Mouse (Mus musculus) C2C12 (cell line): ENCODE data around the gene Ctss. TPM values are rescaled to one million over a fixed set of nuclear protein-coding genes. Genes with fewer than 3 reads are reported as not detected.

Experiments
- H3K27me3 ChIP-seq: one replicate; pipeline ENCODE4 v1.6.1; 2011; ENCODE audit not compliant: control insufficient read depth, insufficient read depth, insufficient read length
- H3K36me3 ChIP-seq: one replicate; pipeline ENCODE4 v1.6.1; 2011; ENCODE audit not compliant: control insufficient read depth, insufficient read depth
- H3K4me3 ChIP-seq: one replicate; pipeline ENCODE4 v1.5.1; 2011; ENCODE audit warnings: mild to moderate bottlenecking, control low read depth; ENCODE audit not compliant: poor library complexity, insufficient read depth, severe bottlenecking
- H3K79me2 ChIP-seq: one replicate; pipeline ENCODE4 v1.6.1; 2011; ENCODE audit not compliant: control insufficient read depth, insufficient read depth
- H3K79me3 ChIP-seq: one replicate; pipeline ENCODE4 v1.6.1; 2011; ENCODE audit warnings: low read depth, control low read depth
- H3ac ChIP-seq: one replicate; pipeline ENCODE3; 2011; ENCODE audit warnings: low read depth; ENCODE audit not compliant: control insufficient read depth, insufficient read length
- CEBPB ChIP-seq: IDR thresholded peaks from one replicate; pipeline ENCODE4 v1.6.1; 2011; ENCODE audit warnings: low read depth, mild to moderate bottlenecking, control low read depth, moderate library complexity
- CTCF ChIP-seq: IDR thresholded peaks from one replicate; pipeline ENCODE4 v1.5.1; 2011; ENCODE audit not compliant: control insufficient read depth, insufficient read depth, insufficient read length
- FOSL1 ChIP-seq: IDR thresholded peaks from one replicate; pipeline ENCODE4 v1.8.0; 2011; ENCODE audit warnings: mild to moderate bottlenecking, low read length; ENCODE audit not compliant: poor library complexity, insufficient read depth, severe bottlenecking
- MAX ChIP-seq: IDR thresholded peaks from one replicate; pipeline ENCODE4 v1.6.1; 2011; ENCODE audit warnings: mild to moderate bottlenecking, control low read depth
- MYOD1 ChIP-seq: IDR thresholded peaks from one replicate; pipeline ENCODE4 v1.6.1; 2011; ENCODE audit warnings: low read depth; ENCODE audit not compliant: control insufficient read depth, insufficient read length
- MYOG ChIP-seq: IDR thresholded peaks from one replicate; pipeline ENCODE4 v1.6.1; 2011; ENCODE audit not compliant: control insufficient read depth, insufficient read length; ENCODE audit errors: extremely low read depth
- USF1 ChIP-seq: IDR thresholded peaks from one replicate; pipeline ENCODE4 v1.6.1; 2011; ENCODE audit warnings: low read depth, mild to moderate bottlenecking, control low read depth, moderate library complexity
- polyA plus RNA-seq: library from polyadenylated mRNA; unstranded; fragments of >200 nt; fragmentation: generic; extraction: Trizol; gene quantifications from one replicate; pipeline ENCODE4 v1.2.1, GENCODE M21; 2012; ENCODE audit warnings: missing spikeins

The Ctss gene
- polyA plus RNA-seq, 1 experiment, result not detected

DNA sequence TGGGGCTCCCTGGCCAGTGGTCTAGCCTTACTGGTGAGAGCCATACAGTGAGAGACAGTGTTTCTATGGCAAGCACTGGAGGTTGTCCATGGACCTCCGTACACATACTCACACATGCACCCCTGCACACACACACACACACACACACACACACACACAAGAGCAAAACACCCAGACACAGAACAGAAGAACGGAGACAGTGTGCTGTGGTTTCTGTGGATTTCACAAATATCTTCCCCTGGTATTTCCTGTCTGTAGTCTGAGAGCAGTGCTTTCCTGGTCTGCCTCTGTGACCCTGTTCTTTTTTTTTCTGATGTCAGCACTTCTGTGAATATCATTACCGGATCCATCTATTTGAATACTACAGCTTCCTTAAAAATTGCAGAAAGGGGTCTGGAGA is 2.9 kb upstream of the Ctss start:
- no peak for TF ChIP-seq MYOD1
- TF ChIP-seq USF1, result no peak
- TF ChIP-seq CTCF, result no peak
- no peak for TF ChIP-seq MAX
- TF ChIP-seq MYOG, result no peak
- TF ChIP-seq CEBPB, result no peak
- TF ChIP-seq FOSL1, result no peak
- H3K4me3 ChIP-seq, result no peak overlapping the region
- no peaks in the 10 kb centered on the region for H3K79me2 ChIP-seq
- no peaks in the 10 kb centered on the region for H3K36me3 ChIP-seq
- H3K27me3 ChIP-seq, result no peaks in the 10 kb centered on the region
- H3ac ChIP-seq, result no peak overlapping the region
- no peaks in the 10 kb centered on the region for H3K79me3 ChIP-seq

DNA sequence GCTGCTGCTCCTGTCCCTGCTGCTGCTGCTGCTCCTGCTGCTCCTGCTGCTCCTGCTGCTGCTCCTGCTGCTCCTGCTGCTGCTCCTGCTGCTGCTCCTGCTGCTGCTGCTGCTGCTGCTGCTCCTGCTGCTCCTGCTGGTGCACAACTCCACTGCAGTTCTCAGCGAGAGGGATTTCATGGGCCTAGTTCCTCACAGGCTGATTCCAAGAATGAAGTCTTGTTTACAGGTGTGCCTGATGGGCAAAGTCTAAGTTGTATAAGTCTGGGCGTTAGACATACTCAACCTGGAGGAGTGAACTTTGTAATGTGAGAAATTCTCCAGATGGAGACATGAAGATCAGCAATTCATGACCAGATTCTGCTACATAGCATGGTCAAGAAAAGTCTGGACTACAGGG is 1.9 kb upstream of the Ctss start:
- Histone ChIP-seq H3K79me2 (no peaks in the 10 kb centered on the region), H3K4me3 (no peak overlapping the region), H3ac (no peak overlapping the region), H3K36me3 (no peaks in the 10 kb centered on the region), H3K79me3 (no peaks in the 10 kb centered on the region), H3K27me3 (no peaks in the 10 kb centered on the region)
- TF ChIP-seq MYOD1 (no peak), MYOG (no peak), CTCF (no peak), CEBPB (no peak), FOSL1 (no peak), MAX (no peak), USF1 (no peak)

DNA sequence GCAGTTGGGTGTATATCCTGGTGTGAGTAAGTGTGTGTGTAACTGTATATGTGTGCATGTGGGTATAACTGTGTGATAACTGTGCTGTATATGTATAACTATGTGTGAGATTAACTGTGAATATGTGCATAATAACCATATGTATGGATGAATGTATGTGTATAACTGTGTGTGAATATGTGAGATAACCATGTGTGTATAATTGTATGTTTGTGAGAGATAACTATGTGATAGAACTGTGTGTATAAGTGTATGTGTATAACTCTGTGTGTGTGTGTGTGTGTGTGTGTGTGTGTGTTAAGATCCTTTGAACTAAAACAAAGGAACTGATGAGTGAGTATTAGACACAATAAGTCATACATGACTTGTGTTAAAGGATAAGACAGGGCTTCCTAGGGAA is 475 bp upstream of the Ctss start:
- TF ChIP-seq CTCF, result no peak
- no peak for TF ChIP-seq MYOG
- TF ChIP-seq FOSL1, result no peak
- TF ChIP-seq MYOD1, result no peak
- no peak for TF ChIP-seq MAX
- no peak for TF ChIP-seq USF1
- TF ChIP-seq CEBPB, result no peak
- no peak overlapping the region for H3ac ChIP-seq
- H3K79me2 ChIP-seq, result no peaks in the 10 kb centered on the region
- H3K4me3 ChIP-seq, result no peak overlapping the region
- H3K36me3 ChIP-seq, result no peaks in the 10 kb centered on the region
- no peaks in the 10 kb centered on the region for H3K27me3 ChIP-seq
- no peaks in the 10 kb centered on the region for H3K79me3 ChIP-seq

DNA sequence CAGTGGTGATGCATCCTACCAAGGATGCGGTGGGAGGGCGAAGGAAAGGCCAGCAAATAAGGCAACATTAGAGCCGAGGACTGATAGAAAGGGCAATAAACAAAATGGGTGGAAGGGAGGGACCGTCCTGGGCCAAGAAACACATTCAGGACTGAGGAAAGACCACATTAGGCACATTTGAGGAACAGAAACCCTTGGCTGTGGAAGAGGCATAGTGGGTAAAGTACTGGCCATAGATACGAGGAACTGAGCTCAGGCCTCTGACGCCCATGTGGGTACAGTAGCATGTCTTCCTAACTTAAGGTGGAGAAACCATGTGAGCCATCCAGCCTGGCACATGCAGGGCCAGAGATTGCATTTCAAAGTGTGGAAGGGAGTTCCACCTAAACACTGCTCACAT is 3.2 kb downstream of the Ctss start:
- TF ChIP-seq MAX (no peak), MYOD1 (no peak), FOSL1 (no peak), MYOG (no peak), USF1 (no peak), CEBPB (no peak), CTCF (no peak)
- Histone ChIP-seq H3K4me3 (no peak overlapping the region), H3K36me3 (no peaks in the 10 kb centered on the region), H3K79me2 (no peaks in the 10 kb centered on the region), H3ac (no peak overlapping the region), H3K79me3 (no peaks in the 10 kb centered on the region), H3K27me3 (no peaks in the 10 kb centered on the region)

DNA sequence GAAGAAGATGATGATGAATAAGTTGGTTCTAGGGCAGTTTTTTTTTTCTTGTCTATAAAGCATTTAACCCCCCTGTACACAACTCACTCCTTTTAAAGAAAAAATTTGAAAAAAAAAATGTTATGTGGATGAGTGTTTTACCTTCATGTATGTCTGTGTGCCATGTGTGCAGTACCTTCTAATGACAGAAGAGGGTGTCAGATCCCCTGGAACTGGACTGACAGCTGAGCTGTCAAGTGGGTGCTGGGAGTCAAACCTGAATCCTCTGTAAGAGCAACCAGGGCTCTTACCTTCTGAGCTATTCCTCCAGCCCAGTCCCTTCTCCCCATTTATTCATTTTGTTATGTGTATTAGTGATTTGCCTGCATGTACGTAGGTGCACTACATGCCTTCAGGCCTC is 4.4 kb downstream of the Ctss start:
- H3K36me3 ChIP-seq, result no peaks in the 10 kb centered on the region
- H3K79me3 ChIP-seq, result no peaks in the 10 kb centered on the region
- H3K27me3 ChIP-seq, result no peaks in the 10 kb centered on the region
- no peak overlapping the region for H3K4me3 ChIP-seq
- no peak for TF ChIP-seq MYOD1
- TF ChIP-seq CTCF, result no peak
- TF ChIP-seq MAX, result no peak
- no peak for TF ChIP-seq MYOG
- TF ChIP-seq USF1, result no peak
- no peak for TF ChIP-seq CEBPB
- no peak for TF ChIP-seq FOSL1
- no peak overlapping the region for H3ac ChIP-seq
- H3K79me2 ChIP-seq, result no peaks in the 10 kb centered on the region

DNA sequence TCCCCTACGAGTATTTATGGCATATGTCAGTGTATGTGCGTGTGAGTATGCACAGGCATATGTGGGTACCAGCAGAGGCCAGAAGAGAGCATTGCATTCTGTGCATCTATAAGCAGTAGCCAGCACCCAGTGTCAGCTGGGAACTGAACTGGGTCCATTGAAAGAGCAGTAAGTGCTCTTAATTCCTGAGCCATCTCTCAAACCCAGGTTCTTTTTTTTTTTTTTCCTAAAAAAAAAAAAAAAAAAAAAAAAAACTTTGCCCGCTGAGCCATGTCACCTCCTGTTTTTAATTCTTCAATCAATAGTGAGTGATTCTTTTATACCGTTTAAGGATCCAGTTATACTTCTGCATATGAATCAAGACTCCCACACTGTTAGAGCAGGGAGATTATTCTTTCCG is 6.8 kb downstream of the Ctss start:
- H3K79me2 ChIP-seq, result no peaks in the 10 kb centered on the region
- H3K79me3 ChIP-seq, result no peaks in the 10 kb centered on the region
- TF ChIP-seq MYOG, result no peak
- no peak for TF ChIP-seq MAX
- H3K27me3 ChIP-seq, result no peaks in the 10 kb centered on the region
- H3K36me3 ChIP-seq, result no peaks in the 10 kb centered on the region
- H3K4me3 ChIP-seq, result no peak overlapping the region
- H3ac ChIP-seq, result no peak overlapping the region
